ENCODE assay signal across 10 mouse cellular contexts in the genomic region with DNA sequence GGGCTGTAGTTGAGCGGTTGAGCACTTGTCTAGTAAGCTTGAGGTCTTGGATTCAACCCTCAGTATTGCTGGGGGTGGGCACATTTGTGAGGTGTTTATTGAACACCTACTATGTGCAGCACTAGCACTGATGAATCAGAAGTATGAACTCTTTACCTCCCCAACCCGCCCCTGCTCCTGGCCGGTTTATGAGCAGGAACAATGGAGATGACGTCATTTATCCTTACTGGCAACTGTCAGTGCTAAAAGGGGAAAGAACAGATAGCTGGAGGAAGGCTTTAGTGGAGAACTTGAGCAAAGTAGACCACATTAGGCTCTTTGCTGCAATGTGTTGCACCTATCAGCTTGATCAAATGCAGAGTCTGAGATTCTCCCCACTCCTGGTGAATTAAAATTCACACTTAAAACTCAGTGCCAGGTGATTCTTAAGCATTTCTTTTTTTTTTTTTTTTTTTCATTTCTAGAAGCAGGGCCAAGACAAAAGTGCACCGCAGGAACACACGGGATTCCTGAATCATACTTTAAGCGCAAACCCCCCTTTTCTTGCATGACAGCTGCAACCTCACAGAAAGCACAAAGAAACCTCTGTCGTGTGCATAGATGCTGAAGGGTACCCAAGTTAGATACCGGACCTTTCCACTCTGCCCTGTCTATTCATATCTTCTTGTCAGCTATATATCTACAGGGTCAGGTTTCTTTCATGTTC. TPM values are rescaled to one million over a fixed set of nuclear protein-coding genes. Genes with fewer than 3 reads are reported as not detected.
A peak's percentile ranks its signal among the peaks of the same experiment; 100 is the strongest.
DNase-seq lines count a peak whose midpoint lies in the region; ATAC-seq and TF ChIP-seq lines count a peak whose summit lies in the region.
"Had no signal": no experiment of that assay in that cellular context is flagged by ENCODE, and none has a peak within 500 bp of the region (broad histone marks: within the 10 kb centered on the region; RNA-seq: fewer than 3 reads in every experiment).

No protein-coding gene starts in this region.

- 34% methylated on average over 9 of the region's 9 CpGs for WGBS in lung, embryonic 14.5 days
- 56% methylated on average over 9 of the region's 9 CpGs for WGBS in hindbrain, embryonic 14.5 days
- 37% methylated on average over 9 of the region's 9 CpGs for WGBS in neural tube, embryonic 15.5 days

- H3K9me3 ChIP-seq in lung, embryonic 14.5 days (ENCODE audit: low read depth, low read length) = no peaks in the 10 kb centered on the region
- H3K9me3 ChIP-seq in hindbrain, embryonic 14.5 days (ENCODE audit: control insufficient read depth, low read length) = no peaks in the 10 kb centered on the region
- H3K9me3 ChIP-seq in neural tube, embryonic 15.5 days (replicated peaks) = no peaks in the 10 kb centered on the region

- H3K9ac ChIP-seq in lung, embryonic 14.5 days = no peak overlapping the region
- no peak overlapping the region for H3K9ac ChIP-seq in hindbrain, embryonic 14.5 days
- H3K9ac ChIP-seq in neural tube, embryonic 15.5 days (replicated peaks) = no peak overlapping the region

- no peaks in the 10 kb centered on the region for H3K36me3 ChIP-seq in lung, embryonic 14.5 days (ENCODE audit: insufficient read depth)
- no peaks in the 10 kb centered on the region for H3K36me3 ChIP-seq in hindbrain, embryonic 14.5 days (replicated peaks; ENCODE audit: control insufficient read depth, insufficient read depth)
- H3K36me3 ChIP-seq in neural tube, embryonic 15.5 days = no peaks in the 10 kb centered on the region

- H3K4me3 ChIP-seq in lung, embryonic 14.5 days (ENCODE audit: low read depth, low read length) = no peak overlapping the region
- no peak overlapping the region for H3K4me3 ChIP-seq in hindbrain, embryonic 14.5 days (replicated peaks; ENCODE audit: low read length)
- no peak overlapping the region for H3K4me3 ChIP-seq in neural tube, embryonic 15.5 days (replicated peaks)
- H3K4me3 ChIP-seq: gastrocnemius, adult 2 months had no signal

- ATAC-seq in cerebellum, adult (ENCODE audit: insufficient number of reproducible peaks, low FRiP score, low TSS enrichment) = no peak
- ATAC-seq in lung, embryonic 14.5 days (ENCODE audit: insufficient read depth) = no peak
- ATAC-seq in hindbrain, embryonic 14.5 days (ENCODE audit: low FRiP score) = no peak
- peak; percentile 15; the same call in 1 of the 2 replicates for ATAC-seq in neural tube, embryonic 15.5 days (ENCODE audit: low FRiP score)

- peak overlapping the region; percentile 45 for H3K4me2 ChIP-seq in lung, embryonic 14.5 days
- no peak overlapping the region for H3K4me2 ChIP-seq in hindbrain, embryonic 14.5 days (replicated peaks)
- no peak overlapping the region for H3K4me2 ChIP-seq in neural tube, embryonic 15.5 days

- H3K4me1 ChIP-seq in lung, embryonic 14.5 days (ENCODE audit: insufficient read depth) = 0 out of 2 replicates have a peak, but pooled peaks cover 12% of the 10 kb centered on the region
- peaks cover 8% of the 10 kb centered on the region for H3K4me1 ChIP-seq in hindbrain, embryonic 14.5 days (replicated peaks; ENCODE audit: control insufficient read depth, insufficient read depth, low read length)
- H3K4me1 ChIP-seq in neural tube, embryonic 15.5 days = peaks cover 18% of the 10 kb centered on the region

- DNase-seq in cerebellum, adult 9-10 months = peak; percentile 39
- peak; percentile 43 for DNase-seq in lung, embryonic 14.5 days
- DNase-seq in lung, postnatal 10 days = no peak
- no peak for DNase-seq in hindbrain, embryonic 14.5 days (ENCODE audit: low spot score)
- no peak for DNase-seq in c-Kit-positive CD71-positive TER-119-positive erythroid progenitor cells, embryonic 14.5 days (ENCODE audit: low spot score)
- no peak for DNase-seq in kidney, postnatal 36 days
- DNase-seq: thymus, postnatal 25 days had no signal

- no peak for TF ChIP-seq CTCF in lung, embryonic 14.5 days (IDR thresholded peaks at IDR 0.05; ENCODE audit: low read depth)

- H3K27me3 ChIP-seq in lung, embryonic 14.5 days (ENCODE audit: insufficient read depth, low read length) = no peaks in the 10 kb centered on the region
- H3K27me3 ChIP-seq in hindbrain, embryonic 14.5 days (ENCODE audit: control insufficient read depth, insufficient read depth, low read length) = no peaks in the 10 kb centered on the region
- no peaks in the 10 kb centered on the region for H3K27me3 ChIP-seq in neural tube, embryonic 15.5 days (replicated peaks)

- H3K27ac ChIP-seq in lung, embryonic 14.5 days (ENCODE audit: low read depth) = peak overlapping the region; percentile 93
- peak overlapping the region; percentile 66 for H3K27ac ChIP-seq in hindbrain, embryonic 14.5 days
- peak overlapping the region; percentile 68 for H3K27ac ChIP-seq in neural tube, embryonic 15.5 days (replicated peaks)

RNA-seq across cellular contexts. Expression of a gene that starts 56.6 kb away (rescaled TPM):
- 36.4 and 38.8 TPM in 2 replicates for polyA plus RNA-seq in lung, embryonic 14.5 days (2014; fragmentation: Nextera tagmentation; extraction: Ambion mirVana)
- polyA plus RNA-seq in hindbrain, embryonic 14.5 days (2014; fragmentation: Nextera tagmentation; extraction: Ambion mirVana) = 10.1 and 11.8 TPM in 2 replicates
- 6.9 and 8.1 TPM in 2 replicates for polyA plus RNA-seq in neural tube, embryonic 15.5 days (2015; fragmentation: Nextera tagmentation; extraction: Ambion mirVana)

Comparison
In these comparisons a context has a peak if more than half of its experiments do, and no peak if none do; other contexts are left out.
1. DNase-seq: peak in cerebellum, adult 9-10 months (single experiment) and lung, embryonic 14.5 days (single experiment); none in lung, postnatal 10 days (single experiment), hindbrain, embryonic 14.5 days (single experiment), c-Kit-positive CD71-positive TER-119-positive erythroid progenitor cells, embryonic 14.5 days (single experiment) and kidney, postnatal 36 days (0 of 2).
2. Peak in every context shown above with its lines, with median percentiles within 50 percentile points of each other: H3K27ac ChIP-seq.